Mouse (Mus musculus) adrenal gland, postnatal 4 days (tissue): ENCODE data around the gene Tia1. TPM values are rescaled to one million over a fixed set of nuclear protein-coding genes. Genes with fewer than 3 reads are reported as not detected.

ENCODE experiments used
- DNase-seq, 2 experiments: peaks; one replicate each; pipeline ENCODE4 v3.0.0; 2021 to 2022; ENCODE audit warnings: low spot score in 2 of 2, mixed read lengths in 2 of 2
- total RNA-seq, 2 experiments: library from RNA; stranded (reverse); gene quantifications; 2 replicates each; pipeline ENCODE4 v1.2.3; 2021

Gene Tia1
- total RNA-seq, 2 experiments from 2014 or later: 105 to 120 TPM

DNA sequence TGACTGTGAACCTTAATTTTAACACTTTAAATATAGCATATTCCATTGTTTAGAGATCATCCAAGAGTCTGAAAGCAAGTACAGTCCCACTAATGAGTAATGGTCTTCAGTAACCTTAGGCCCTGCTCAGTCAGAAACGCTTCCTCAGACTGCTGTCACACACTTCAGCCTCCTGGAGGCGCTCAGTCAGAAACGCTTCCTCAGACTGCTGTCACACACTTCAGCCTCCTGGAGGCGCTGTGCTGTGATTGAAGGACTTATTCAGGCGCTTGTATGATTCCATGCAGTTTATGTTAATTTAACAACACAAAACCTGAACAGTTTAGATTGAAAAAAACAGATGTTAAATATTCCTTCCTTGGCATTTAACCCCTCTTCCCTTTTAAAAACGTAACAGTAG, 16.5 kb downstream of the Tia1 start:
- DNase-seq: no peak

GRCm38 (mm10) chr6:86426358-86426757, 22.3 kb downstream of the Tia1 start, which contains the start of gene Gm44790:
Gene Gm44790, plus strand, starts transcription at chr6:86426658.
- DNase-seq: no peak

DNA sequence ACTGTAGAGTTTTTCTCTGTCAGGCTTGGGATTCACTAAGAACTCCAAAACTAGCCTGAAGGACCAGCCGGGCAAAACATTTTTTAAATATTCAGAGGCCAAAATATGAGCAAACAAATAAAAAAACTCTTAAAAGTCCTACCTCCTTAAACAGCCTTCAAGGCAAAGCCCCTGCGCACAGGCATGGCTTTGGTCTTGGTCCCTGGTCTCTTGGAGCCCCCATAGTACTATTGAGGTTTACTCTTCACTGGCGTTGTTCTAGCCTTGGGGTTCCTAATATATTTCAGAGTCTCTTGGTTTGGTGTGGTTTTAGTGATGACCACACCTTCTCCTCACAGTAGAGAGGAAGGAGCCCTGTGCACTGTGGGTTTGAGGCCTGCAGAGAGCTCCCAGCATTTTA, 27.5 kb downstream of the Tia1 start:
- no peak for DNase-seq

- no peak for DNase-seq
These were observed 29.7 kb downstream of the Tia1 start for GRCm38 (mm10) chr6:86433696-86434095.

- DNase-seq: peak in 1 of 2 experiments; percentile 26
These were observed 33.7 kb downstream of the Tia1 start for GRCm38 (mm10) chr6:86437711-86438110.

- DNase-seq: peak; percentile 86 to 87
These were observed 34.5 kb downstream of the Tia1 start, which contains the start of gene C87436 for GRCm38 (mm10) chr6:86438272-86439118. Gene C87436, plus strand, starts transcription at chr6:86438374.

DNA sequence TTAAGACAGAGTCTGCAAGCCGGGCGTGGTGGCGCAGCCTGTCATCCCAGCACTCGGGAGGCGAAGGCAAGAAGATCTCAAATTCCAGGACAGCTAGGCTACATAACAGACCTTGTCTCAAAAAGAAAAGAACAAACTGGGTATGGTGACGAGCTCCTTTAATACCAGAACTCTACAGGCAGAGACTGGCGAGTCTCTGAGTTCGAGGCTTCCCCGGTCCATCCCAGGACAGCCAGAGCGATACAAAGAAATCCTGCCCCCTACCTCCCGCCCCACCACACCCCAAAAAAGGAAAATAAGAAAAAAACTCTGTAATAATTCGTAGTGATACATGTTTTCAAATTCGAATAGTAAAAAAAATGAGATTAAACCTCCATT, 35.1 kb downstream of the Tia1 start:
- DNase-seq: no peak

DNA sequence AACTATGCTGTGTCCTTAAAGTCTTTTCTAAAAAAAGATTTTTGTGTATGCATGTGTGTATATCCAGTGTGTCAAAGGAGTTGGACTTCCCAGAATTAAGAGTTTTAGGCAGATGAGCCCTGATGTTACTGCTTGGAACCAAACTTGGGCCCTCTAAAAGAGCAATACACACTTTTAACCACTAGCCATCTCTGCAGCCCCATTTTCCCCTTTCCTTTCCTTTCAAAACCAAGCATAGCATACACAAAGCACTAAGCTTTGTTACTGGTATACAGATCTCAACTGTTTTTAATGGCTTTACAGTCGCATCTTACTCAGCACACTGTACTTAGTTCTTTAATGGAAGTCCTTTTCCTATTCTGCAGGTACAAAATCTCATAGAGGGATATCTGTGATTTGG, 35.5 kb downstream of the Tia1 start:
- DNase-seq: no peak

GRCm38 (mm10) chr6:86441571-86441970, 37.6 kb downstream of the Tia1 start:
- no peak for DNase-seq

DNA sequence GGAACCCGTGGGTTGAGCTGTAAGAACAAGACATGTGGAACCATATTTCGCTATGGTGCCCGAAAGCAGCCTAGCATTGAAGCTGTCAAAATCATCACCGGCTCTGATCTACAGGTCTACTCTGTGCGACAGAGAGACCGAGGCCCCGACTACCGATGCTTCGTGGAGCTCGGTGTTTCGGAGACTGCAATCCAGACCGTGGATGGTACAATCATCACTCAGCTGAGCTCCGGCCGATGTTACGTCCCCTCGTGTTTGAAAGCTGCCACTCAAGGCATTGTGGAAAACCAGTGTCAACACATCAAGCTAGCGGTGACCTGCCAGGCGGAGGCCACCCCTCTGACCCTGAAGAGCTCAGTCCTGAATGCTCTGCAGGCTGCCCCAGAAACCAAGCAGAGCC, 41.5 kb downstream of the Tia1 start:
- no peak for DNase-seq

- DNase-seq: no peak
These were observed 43.0 kb downstream of the Tia1 start for GRCm38 (mm10) chr6:86446927-86447568.

- DNase-seq: no peak
These were observed 52.7 kb downstream of the Tia1 start for GRCm38 (mm10) chr6:86456727-86457126.

DNA sequence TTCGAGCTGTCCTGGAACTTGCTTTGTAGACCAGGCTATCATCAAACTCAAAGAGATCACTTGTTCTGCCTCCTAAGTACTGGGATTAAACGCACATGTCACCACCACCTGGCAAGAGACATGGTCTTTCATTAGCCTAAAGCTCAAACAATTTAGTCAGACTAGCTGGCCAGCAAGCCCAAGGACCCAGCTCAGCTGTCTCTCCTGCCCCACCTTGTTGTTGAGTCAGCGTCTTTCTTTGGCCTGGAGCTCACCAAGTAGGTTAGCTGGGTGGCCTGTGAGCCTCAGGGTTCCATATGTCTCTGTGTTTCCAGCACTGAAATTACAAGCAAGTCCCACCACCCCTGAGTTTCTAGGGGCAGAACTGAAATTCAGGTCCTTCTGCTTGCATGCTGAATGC, 59.1 kb downstream of the Tia1 start:
- no peak for DNase-seq

DNA sequence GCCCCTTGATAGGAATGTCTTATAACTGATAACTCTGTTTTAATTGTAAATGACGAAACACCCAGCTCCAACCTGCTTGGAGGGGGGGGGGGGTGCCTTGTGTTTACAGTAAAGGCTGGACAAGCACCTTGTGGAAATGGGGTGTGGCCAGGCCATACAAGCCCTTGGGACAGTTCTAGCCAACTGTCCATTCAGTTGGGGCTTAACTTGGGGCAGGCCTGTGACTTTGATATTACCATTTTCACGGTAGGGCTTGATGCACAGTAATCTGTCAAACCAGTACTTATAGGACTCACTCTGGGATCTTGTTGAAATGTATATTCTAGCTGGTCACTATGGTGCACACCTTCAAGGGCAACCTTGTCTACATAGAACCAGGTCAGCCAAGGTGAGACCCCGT, 67.3 kb downstream of the Tia1 start:
- no peak for DNase-seq

DNA sequence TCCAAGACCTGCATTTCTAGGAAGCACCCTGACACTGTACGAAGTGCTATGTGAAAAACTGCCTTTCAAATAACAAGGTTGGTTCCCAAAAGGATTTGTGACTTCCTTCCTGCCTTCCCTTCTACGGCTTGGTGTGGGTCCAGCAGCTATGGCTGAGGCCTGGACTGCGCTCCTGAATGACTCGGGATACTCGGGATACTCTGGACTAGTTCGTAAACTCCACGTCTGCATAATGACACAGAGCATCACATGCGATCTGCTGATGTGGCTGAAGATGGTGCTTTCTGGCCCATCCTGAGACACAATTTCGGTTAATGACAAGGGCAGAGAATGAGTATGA, 67.7 kb downstream of the Tia1 start:
- no peak for DNase-seq

GRCm38 (mm10) chr6:86472100-86472955, 68.3 kb downstream of the Tia1 start:
- peak; percentile 99 for DNase-seq

DNA sequence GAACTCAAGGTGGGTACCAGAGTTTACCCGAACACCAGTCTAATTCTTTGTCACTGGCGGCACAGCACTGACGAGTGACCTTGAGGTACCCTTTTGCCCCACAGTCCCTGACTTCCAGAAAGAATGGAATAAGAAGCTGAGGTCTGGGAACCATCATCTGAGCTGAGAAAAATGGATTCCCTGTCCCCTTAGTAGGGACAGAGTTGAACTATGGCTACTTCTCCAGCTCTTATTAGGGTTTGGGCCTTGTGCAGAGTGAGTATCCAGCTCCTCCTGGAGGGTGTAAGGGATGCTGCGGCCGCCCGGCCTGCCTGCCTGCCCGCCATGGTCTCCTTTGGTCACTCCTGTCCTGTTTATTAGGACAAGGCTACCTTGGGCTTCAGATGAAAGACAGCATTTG, 69.1 kb downstream of the Tia1 start:
- DNase-seq: no peak

DNA sequence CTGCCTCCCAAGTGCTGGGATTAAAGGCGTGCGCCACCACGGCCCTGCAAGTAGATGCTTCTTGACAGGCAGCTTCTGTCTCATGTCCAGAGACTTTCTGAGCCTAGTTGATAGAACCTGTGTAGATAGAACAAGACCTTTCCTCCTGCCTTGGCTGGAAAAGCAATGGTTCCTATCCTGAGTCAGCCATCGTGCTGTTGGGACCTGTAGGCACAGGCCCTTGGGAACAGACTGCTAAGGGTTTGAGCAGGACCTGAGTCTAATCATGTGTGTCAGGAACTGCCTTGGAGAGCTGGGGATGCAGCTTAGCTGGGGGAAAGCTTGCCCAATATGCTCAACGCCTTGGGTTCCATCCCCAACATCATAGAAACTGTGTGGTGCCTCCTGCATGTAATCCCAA, 70.1 kb downstream of the Tia1 start:
- DNase-seq: no peak

GRCm38 (mm10) chr6:86474646-86475181, 70.7 kb downstream of the Tia1 start:
- DNase-seq: no peak

- DNase-seq: no peak
These were observed 71.6 kb downstream of the Tia1 start for GRCm38 (mm10) chr6:86475462-86476167.

DNA sequence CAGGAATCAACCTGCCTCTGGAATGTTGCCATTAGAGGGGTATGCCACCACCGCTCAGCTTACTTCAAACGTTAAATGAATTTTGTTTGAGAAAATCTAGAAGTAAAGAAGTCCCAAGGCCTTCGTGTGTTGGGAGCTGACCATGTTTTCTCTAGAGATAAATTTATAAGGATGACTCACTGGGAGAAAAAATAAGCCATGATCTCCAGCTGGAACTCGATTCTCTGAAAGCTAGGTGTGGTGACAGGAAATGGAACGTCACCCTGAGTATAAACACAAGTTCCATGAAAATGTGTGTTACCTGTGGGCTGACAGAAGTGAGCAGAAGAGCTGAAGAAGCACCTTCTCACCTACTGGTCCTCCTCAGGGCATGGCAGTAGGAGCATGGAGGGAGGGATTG, 72.9 kb downstream of the Tia1 start:
- no peak for DNase-seq
